Mouse (Mus musculus): Measurements from ENCODE around the gene Ulk4.

Ulk4 gene

DNA sequence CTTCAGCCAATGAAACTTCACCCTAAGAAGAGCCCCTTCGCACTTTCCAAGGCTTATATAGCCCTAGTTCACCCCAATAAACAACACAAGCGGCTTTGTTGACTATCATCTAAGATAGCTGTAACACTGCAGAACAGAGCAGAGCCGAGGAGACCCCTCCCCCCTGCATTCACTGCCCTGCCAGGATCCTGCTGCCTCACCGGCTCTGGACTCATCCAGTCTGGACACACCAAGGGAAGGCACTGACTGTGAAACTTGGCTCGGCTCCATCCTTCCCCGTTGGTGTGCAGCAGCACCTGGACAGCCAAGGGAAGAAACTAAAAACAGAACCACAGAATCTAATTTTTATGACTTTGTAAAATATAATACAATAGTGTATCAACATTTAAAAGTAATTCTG lies 91.2 kb downstream of the Ulk4 start:
- no peaks in the 10 kb centered on the region for H3K27me3 ChIP-seq (ENCODE audit: insufficient read depth, low read length)
- no peaks in the 10 kb centered on the region for H3K4me1 ChIP-seq (replicated peaks; ENCODE audit: low read depth, low read length)
- no peaks in the 10 kb centered on the region for H3K36me3 ChIP-seq (ENCODE audit: insufficient read depth, low read length)
- no peak overlapping the region for H3K4me3 ChIP-seq (replicated peaks; ENCODE audit: low read length)
- no peaks in the 10 kb centered on the region for H3K9me3 ChIP-seq (ENCODE audit: low read length)
- TF ChIP-seq POU5F1 (IDR thresholded peaks at IDR 0.05; ENCODE audit: borderline replicate concordance, low read length) (no peak), CTCF (conservative IDR thresholded peaks at IDR 0.05; ENCODE audit: low read length) (no peak), NANOG (IDR thresholded peaks at IDR 0.05; ENCODE audit: borderline replicate concordance, low read length) (no peak)

DNA sequence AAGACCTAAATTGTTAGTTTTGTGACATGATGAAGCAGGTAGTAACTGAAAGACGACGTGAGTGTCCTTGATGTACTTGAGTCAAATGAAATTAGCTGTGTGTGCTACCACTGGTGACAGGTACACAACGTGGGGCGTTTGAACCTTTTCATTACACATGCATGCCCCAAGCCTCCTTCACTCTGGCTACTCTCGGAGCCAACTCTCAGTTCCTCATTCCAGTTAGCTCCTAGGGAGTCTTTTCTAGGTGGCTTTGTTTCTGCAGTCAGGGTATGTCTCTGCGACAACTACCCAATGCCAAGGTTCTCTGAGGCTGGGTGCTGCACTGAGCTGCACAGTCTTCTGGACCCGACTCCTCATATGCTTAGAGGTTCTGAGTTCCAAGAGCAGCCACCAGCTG lies 100.6 kb downstream of the Ulk4 start:
- Histone ChIP-seq H3K4me3 (replicated peaks; ENCODE audit: low read length) (no peak overlapping the region), H3K27me3 (ENCODE audit: insufficient read depth, low read length) (no peaks in the 10 kb centered on the region), H3K4me1 (replicated peaks; ENCODE audit: low read depth, low read length) (no peaks in the 10 kb centered on the region), H3K9me3 (ENCODE audit: low read length) (peaks cover 18% of the 10 kb centered on the region), H3K36me3 (ENCODE audit: insufficient read depth, low read length) (no peaks in the 10 kb centered on the region)
- TF ChIP-seq CTCF (conservative IDR thresholded peaks at IDR 0.05; ENCODE audit: low read length) = no peak
- no peak for TF ChIP-seq POU5F1 (IDR thresholded peaks at IDR 0.05; ENCODE audit: borderline replicate concordance, low read length)
- no peak for TF ChIP-seq NANOG (IDR thresholded peaks at IDR 0.05; ENCODE audit: borderline replicate concordance, low read length)

DNA sequence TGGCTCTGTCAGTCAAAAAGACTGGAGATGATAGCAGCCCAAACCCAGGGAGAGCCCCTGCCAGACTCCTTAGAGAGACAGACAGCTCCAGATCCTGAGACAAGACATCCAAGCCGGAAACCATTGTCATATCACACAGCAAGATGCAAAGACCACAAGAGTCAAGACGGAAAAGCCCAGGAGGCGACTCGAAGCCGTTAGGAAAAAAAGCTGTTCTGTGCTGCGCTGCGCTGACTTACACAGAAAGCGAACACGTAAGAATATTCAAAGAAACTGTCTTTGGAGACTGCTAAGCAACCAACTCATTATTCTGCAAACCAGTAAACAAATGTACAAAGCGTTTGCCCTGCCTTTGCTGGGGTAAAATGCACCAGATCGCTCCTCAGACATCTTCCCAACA lies 101.8 kb downstream of the Ulk4 start:
- Histone ChIP-seq H3K9me3 (ENCODE audit: low read length) (peaks cover 18% of the 10 kb centered on the region), H3K36me3 (ENCODE audit: insufficient read depth, low read length) (no peaks in the 10 kb centered on the region), H3K27me3 (ENCODE audit: insufficient read depth, low read length) (no peaks in the 10 kb centered on the region), H3K4me3 (replicated peaks; ENCODE audit: low read length) (no peak overlapping the region), H3K4me1 (replicated peaks; ENCODE audit: low read depth, low read length) (no peaks in the 10 kb centered on the region)
- TF ChIP-seq POU5F1 (IDR thresholded peaks at IDR 0.05; ENCODE audit: borderline replicate concordance, low read length) (no peak), CTCF (conservative IDR thresholded peaks at IDR 0.05; ENCODE audit: low read length) (no peak), NANOG (IDR thresholded peaks at IDR 0.05; ENCODE audit: borderline replicate concordance, low read length) (no peak)

DNA sequence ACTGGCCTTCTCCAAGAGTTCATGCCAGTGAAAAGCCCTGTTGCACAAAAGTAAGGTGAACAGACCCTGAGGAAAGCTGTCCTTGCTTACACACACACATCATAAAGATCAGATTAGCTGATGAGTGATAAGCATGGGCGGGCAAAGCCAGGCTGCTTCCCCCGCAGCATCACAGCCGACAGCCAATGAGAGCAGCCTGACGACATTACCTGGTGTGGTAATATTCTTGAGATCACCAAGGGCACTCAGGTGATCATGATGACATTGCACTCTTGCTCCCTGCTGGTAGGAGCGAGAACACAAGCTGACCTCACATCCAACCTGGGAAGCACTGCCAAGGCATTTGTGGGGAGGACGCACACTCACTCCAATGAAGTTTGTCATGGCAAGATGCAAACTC lies 104.9 kb downstream of the Ulk4 start:
- H3K27me3 ChIP-seq (ENCODE audit: insufficient read depth, low read length) = no peaks in the 10 kb centered on the region
- TF ChIP-seq NANOG (IDR thresholded peaks at IDR 0.05; ENCODE audit: borderline replicate concordance, low read length) (no peak), CTCF (conservative IDR thresholded peaks at IDR 0.05; ENCODE audit: low read length) (no peak), POU5F1 (IDR thresholded peaks at IDR 0.05; ENCODE audit: borderline replicate concordance, low read length) (no peak)
- peaks cover 7% of the 10 kb centered on the region for H3K9me3 ChIP-seq (ENCODE audit: low read length)
- no peaks in the 10 kb centered on the region for H3K36me3 ChIP-seq (ENCODE audit: insufficient read depth, low read length)
- no peak overlapping the region for H3K4me3 ChIP-seq (replicated peaks; ENCODE audit: low read length)
- H3K4me1 ChIP-seq (replicated peaks; ENCODE audit: low read depth, low read length) = no peaks in the 10 kb centered on the region

DNA sequence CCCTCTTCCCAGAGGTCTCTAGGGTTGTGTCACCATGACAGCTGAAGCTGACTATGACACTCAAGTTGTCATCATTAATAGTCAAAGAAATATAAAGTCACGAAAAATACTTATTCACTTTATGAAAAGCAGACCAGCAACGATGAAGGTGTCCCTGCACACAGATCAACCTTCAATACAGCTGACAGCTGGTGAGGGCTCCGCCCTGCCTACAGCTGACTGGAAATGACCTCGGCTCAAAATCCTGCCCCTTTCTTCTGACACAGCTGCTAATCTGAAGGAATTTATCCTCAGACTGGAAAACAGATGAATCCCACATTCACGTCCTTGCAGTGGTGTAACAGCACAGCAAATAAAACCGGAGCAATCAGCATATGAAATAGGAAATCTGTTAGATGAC lies 105.4 kb downstream of the Ulk4 start:
- Histone ChIP-seq H3K4me1 (replicated peaks; ENCODE audit: low read depth, low read length) (no peaks in the 10 kb centered on the region), H3K4me3 (replicated peaks; ENCODE audit: low read length) (no peak overlapping the region), H3K36me3 (ENCODE audit: insufficient read depth, low read length) (no peaks in the 10 kb centered on the region), H3K9me3 (ENCODE audit: low read length) (0 out of 2 replicates have a peak, but pooled peaks cover 2% of the 10 kb centered on the region), H3K27me3 (ENCODE audit: insufficient read depth, low read length) (no peaks in the 10 kb centered on the region)
- TF ChIP-seq POU5F1 (IDR thresholded peaks at IDR 0.05; ENCODE audit: borderline replicate concordance, low read length) = no peak
- no peak for TF ChIP-seq NANOG (IDR thresholded peaks at IDR 0.05; ENCODE audit: borderline replicate concordance, low read length)
- no peak for TF ChIP-seq CTCF (conservative IDR thresholded peaks at IDR 0.05; ENCODE audit: low read length)

DNA sequence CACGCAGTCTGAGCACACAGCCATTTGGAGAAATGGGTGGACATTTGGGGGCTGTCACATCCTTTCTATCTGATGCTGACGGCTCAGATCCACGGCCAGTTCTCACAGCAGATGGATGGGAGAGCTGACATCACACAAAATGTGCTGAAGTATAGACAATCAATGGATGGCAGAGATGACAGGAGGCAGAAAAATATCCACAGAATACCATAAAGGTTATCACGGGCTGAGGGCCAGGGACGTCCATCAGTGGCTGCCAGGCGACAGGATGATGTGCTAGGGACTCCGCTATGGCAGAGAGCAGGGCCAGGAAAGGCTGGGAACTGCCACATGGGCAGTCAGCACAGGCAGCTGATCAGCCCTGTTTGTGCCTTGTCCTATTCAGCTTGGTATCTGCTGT lies 112.4 kb downstream of the Ulk4 start:
- H3K36me3 ChIP-seq (ENCODE audit: insufficient read depth, low read length) = no peaks in the 10 kb centered on the region
- TF ChIP-seq CTCF (conservative IDR thresholded peaks at IDR 0.05; ENCODE audit: low read length) (no peak), POU5F1 (IDR thresholded peaks at IDR 0.05; ENCODE audit: borderline replicate concordance, low read length) (no peak), NANOG (IDR thresholded peaks at IDR 0.05; ENCODE audit: borderline replicate concordance, low read length) (no peak)
- H3K4me1 ChIP-seq (replicated peaks; ENCODE audit: low read depth, low read length) = no peaks in the 10 kb centered on the region
- no peak overlapping the region for H3K4me3 ChIP-seq (replicated peaks; ENCODE audit: low read length)
- H3K27me3 ChIP-seq (ENCODE audit: insufficient read depth, low read length) = no peaks in the 10 kb centered on the region
- H3K9me3 ChIP-seq (ENCODE audit: low read length) = peaks cover 3% of the 10 kb centered on the region; the same call in 1 of the 2 replicates

DNA sequence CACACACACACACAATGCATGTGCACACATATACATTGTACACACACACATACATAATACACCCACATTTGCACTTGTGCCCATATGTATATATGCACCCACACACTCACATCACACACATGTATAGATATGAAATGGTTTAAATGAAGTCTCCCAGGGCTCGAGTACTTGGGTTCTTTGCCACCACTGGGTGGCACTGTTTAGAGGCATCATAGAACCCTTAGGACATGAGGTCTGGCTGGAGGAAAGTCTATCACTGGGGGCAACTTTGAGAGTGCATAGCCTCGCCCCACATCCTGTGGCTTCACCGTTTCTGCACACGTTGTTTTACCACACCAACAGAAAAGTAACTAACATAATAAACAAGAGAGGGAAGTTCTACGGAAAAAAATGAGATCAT lies 114.2 kb downstream of the Ulk4 start:
- no peak overlapping the region for H3K4me3 ChIP-seq (replicated peaks; ENCODE audit: low read length)
- H3K27me3 ChIP-seq (ENCODE audit: insufficient read depth, low read length) = no peaks in the 10 kb centered on the region
- H3K9me3 ChIP-seq (ENCODE audit: low read length) = peaks cover 3% of the 10 kb centered on the region; the same call in 1 of the 2 replicates
- TF ChIP-seq POU5F1 (IDR thresholded peaks at IDR 0.05; ENCODE audit: borderline replicate concordance, low read length) (no peak), CTCF (conservative IDR thresholded peaks at IDR 0.05; ENCODE audit: low read length) (peak; percentile 41)
- no peaks in the 10 kb centered on the region for H3K4me1 ChIP-seq (replicated peaks; ENCODE audit: low read depth, low read length)
- H3K36me3 ChIP-seq (ENCODE audit: insufficient read depth, low read length) = no peaks in the 10 kb centered on the region

DNA sequence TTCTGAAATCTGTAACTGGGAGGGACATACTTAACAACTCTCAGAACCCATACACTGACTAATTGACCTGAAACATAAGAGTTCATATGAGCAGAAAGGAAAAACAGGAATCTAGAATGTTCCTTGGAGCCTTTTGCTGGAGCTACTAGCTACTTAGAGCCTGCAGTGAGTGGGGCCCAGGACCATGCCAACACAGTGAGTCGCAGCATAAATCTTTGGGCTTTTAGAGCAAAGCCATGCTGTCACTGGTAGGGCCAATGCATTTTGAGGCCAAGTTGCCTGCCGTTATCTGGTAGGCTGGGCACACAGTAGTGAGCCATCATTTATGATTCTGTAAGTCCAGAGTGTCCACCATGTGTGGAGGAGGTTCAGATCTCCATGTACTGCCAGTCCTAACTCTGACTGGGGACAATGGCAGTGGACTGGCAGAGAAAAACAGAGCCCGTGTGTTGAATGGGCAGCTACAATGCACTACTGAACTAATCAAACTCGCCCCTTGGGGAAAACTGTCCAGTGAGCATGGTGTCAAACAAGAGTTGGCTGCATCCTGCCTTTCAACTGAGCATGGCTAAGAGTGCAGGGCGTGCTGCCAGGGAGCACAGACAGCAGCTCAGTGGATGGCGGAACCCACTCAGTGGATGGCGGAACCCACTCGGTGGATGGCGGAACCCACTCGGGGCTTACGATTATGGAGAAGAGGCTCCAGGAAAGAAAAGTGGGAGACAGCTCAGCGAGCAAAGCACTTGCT lies 115.0 kb downstream of the Ulk4 start:
- Histone ChIP-seq H3K27me3 (ENCODE audit: insufficient read depth, low read length) (no peaks in the 10 kb centered on the region), H3K9me3 (ENCODE audit: low read length) (peaks cover 3% of the 10 kb centered on the region; the same call in 1 of the 2 replicates), H3K4me3 (replicated peaks; ENCODE audit: low read length) (no peak overlapping the region), H3K4me1 (replicated peaks; ENCODE audit: low read depth, low read length) (no peaks in the 10 kb centered on the region), H3K36me3 (ENCODE audit: insufficient read depth, low read length) (no peaks in the 10 kb centered on the region)
- no peak for TF ChIP-seq CTCF (conservative IDR thresholded peaks at IDR 0.05; ENCODE audit: low read length)
- TF ChIP-seq NANOG (IDR thresholded peaks at IDR 0.05; ENCODE audit: borderline replicate concordance, low read length) = no peak
- TF ChIP-seq POU5F1 (IDR thresholded peaks at IDR 0.05; ENCODE audit: borderline replicate concordance, low read length) = no peak

All from E14TG2a.4 (cell line).